Mouse (Mus musculus) megakaryocyte, embryonic 14.5 days (primary cell): ENCODE measurements at regions not wholly inside any gene's neighbourhood (a gene's known extent, or its start where the extent isn't known, plus 50 kb on each side); places are given as distances from the start of the nearest gene placed in this dataset.

Source experiments
- FLI1 ChIP-seq: IDR thresholded peaks from 2 replicates; pipeline ENCODE4 v1.6.1; 2012; ENCODE audit warnings: low read length, inconsistent platforms, mixed read lengths
- GATA1 ChIP-seq: IDR thresholded peaks from 3 replicates; pipeline ENCODE4 v1.6.1; 2012; ENCODE audit warnings: mixed read lengths, low read length, inconsistent platforms, borderline replicate concordance

DNA sequence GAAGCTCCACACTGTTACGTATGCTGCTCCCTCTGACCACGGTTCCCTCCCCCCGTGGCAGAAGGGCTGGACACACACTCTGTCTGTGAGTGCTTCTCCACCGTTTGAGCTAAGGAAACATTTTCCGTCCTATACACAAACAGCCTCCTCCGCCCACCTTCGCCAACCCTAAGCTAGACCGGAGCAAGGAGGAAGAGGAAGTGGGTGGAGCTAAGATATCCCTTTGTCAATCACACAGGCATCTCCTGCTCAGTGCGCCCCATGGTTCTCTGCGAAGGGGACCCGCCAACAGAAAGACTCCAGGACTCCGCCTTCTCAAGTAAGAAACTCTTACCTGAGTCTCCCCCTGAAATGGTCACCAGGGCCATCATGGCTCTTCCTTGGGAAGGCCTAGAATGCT, 61.9 kb upstream of the Cdh5 start:
- no peak for TF ChIP-seq FLI1
- no peak for TF ChIP-seq GATA1
